Mouse (Mus musculus): Measurements from ENCODE around the gene Prkci. TPM values are rescaled to one million over a fixed set of nuclear protein-coding genes. Genes with fewer than 3 reads are reported as not detected.

The Prkci gene
- polyA plus RNA-seq, 2 experiments = 45.3 to 45.5 TPM

GRCm38 (mm10) chr3:31019793-31020447 is 24.4 kb downstream of the Prkci start:
- no peak for TF ChIP-seq POLR2A (IDR thresholded peaks at IDR 0.05; ENCODE audit: borderline replicate concordance, extremely low read depth, insufficient read depth, insufficient read length)
- peaks cover 27% of the 10 kb centered on the region for H3K4me1 ChIP-seq (ENCODE audit: control insufficient read depth, insufficient read depth, low read length)
- WGBS = 83% methylated on average over 5 of the region's 5 CpGs

DNA sequence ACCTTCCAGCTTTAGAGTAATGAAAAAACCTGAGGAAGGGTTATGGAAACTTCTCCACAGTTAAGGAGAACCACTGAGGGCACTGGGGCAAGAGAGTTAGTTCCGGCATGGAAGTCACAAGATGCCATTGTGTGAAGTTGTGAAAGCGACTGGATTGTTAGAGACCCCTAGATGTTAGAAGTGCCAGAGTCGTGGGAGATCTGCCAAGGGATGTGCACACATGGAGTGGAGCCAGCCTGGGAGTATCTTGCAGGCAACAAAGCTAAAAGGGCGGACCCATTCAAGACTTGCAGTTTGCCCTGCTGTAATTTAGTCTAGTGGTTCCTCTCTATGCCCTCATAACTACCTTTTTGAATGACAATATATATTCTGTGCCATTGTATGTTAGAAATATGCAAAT is 25.1 kb downstream of the Prkci start:
- H3K9ac ChIP-seq (ENCODE audit: low read depth, low read length, severe bottlenecking) = no peak overlapping the region
- peaks cover 27% of the 10 kb centered on the region for H3K4me1 ChIP-seq (ENCODE audit: control insufficient read depth, insufficient read depth, low read length)
- WGBS = 86% methylated on average over 4 of the region's 4 CpGs
- H3K27ac ChIP-seq (replicated peaks; ENCODE audit: low read depth, low read length) = no peak overlapping the region
- H3K4me2 ChIP-seq (replicated peaks; ENCODE audit: low read depth, low read length, severe bottlenecking) = no peak overlapping the region
- ATAC-seq (ENCODE audit: low FRiP score, low read depth) (no peak), DNase-seq (ENCODE audit: low spot score) (no peak)
- no peaks in the 10 kb centered on the region for H3K9me3 ChIP-seq (ENCODE audit: control insufficient read depth, low read length)
- peaks cover 9% of the 10 kb centered on the region; the same call in 1 of the 2 replicates for H3K36me3 ChIP-seq (ENCODE audit: control insufficient read depth, insufficient read depth, low read length)
- no peak overlapping the region for H3K4me3 ChIP-seq (replicated peaks; ENCODE audit: low read length)
- no peak for TF ChIP-seq POLR2A (IDR thresholded peaks at IDR 0.05; ENCODE audit: borderline replicate concordance, extremely low read depth, insufficient read depth, insufficient read length)
- no peaks in the 10 kb centered on the region for H3K27me3 ChIP-seq (ENCODE audit: control insufficient read depth, insufficient read depth, low read length)

More at GRCm38 (mm10) chr3:31019793-31020447, 24.4 kb downstream of the Prkci start:
- no peak for ATAC-seq (ENCODE audit: low FRiP score, low read depth)
- no peaks in the 10 kb centered on the region for H3K9me3 ChIP-seq (ENCODE audit: control insufficient read depth, low read length)
- no peak overlapping the region for H3K9ac ChIP-seq (ENCODE audit: low read depth, low read length, severe bottlenecking)
- H3K36me3 ChIP-seq (ENCODE audit: control insufficient read depth, insufficient read depth, low read length) = peaks cover 5% of the 10 kb centered on the region; the same call in 1 of the 2 replicates
- H3K4me2 ChIP-seq (replicated peaks; ENCODE audit: low read depth, low read length, severe bottlenecking) = no peak overlapping the region
- no peak for DNase-seq (ENCODE audit: low spot score)
- H3K4me3 ChIP-seq (replicated peaks; ENCODE audit: low read length) = no peak overlapping the region
- H3K27me3 ChIP-seq (ENCODE audit: control insufficient read depth, insufficient read depth, low read length) = no peaks in the 10 kb centered on the region
- H3K27ac ChIP-seq (replicated peaks; ENCODE audit: low read depth, low read length) = no peak overlapping the region

- Histone ChIP-seq H3K4me1 (ENCODE audit: control insufficient read depth, insufficient read depth, low read length) (peaks cover 10% of the 10 kb centered on the region), H3K36me3 (ENCODE audit: control insufficient read depth, insufficient read depth, low read length) (peaks cover 21% of the 10 kb centered on the region), H3K4me2 (replicated peaks; ENCODE audit: low read depth, low read length, severe bottlenecking) (0 out of 2 replicates have a peak overlapping the region, but pooled peaks have one; percentile 6), H3K27ac (replicated peaks; ENCODE audit: low read depth, low read length) (peak overlapping the region; percentile 49; the same call in 1 of the 2 replicates), H3K9ac (ENCODE audit: low read depth, low read length, severe bottlenecking) (0 out of 2 replicates have a peak overlapping the region, but pooled peaks have one; percentile 9), H3K27me3 (ENCODE audit: control insufficient read depth, insufficient read depth, low read length) (no peaks in the 10 kb centered on the region), H3K9me3 (ENCODE audit: control insufficient read depth, low read length) (no peaks in the 10 kb centered on the region), H3K4me3 (replicated peaks; ENCODE audit: low read length) (no peak overlapping the region)
- DNase-seq (ENCODE audit: low spot score) (peak; percentile 87), ATAC-seq (ENCODE audit: low FRiP score, low read depth) (peak; percentile 91)
- 17% methylated on average over 7 of the region's 7 CpGs for WGBS
- TF ChIP-seq POLR2A (IDR thresholded peaks at IDR 0.05; ENCODE audit: borderline replicate concordance, extremely low read depth, insufficient read depth, insufficient read length) = no peak
Observed at GRCm38 (mm10) chr3:31022895-31023436, 27.4 kb downstream of the Prkci start.

DNA sequence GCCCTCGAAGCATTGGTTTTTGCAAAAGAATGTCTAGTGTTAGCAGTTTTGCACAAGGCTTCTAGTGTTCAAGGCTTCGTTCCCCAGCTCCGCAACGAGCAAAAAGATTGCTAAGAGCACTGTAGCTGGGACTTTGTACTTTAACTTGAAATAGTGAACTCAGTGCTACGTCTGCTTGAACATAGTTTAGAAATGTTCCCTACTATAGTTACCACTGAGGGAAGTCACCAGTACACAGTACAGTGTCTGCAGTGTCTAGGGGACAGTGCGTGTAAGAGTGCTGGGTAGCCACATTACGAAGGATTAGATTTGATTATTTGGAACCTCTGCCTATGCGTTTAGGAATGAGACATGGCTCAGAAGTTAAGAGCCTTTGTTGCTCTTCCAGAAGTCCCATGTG is 32.2 kb downstream of the Prkci start:
- Histone ChIP-seq H3K27ac (replicated peaks; ENCODE audit: low read depth, low read length) (no peak overlapping the region), H3K9me3 (ENCODE audit: control insufficient read depth, low read length) (no peaks in the 10 kb centered on the region), H3K9ac (ENCODE audit: low read depth, low read length, severe bottlenecking) (no peak overlapping the region), H3K36me3 (ENCODE audit: control insufficient read depth, insufficient read depth, low read length) (peaks cover 30% of the 10 kb centered on the region), H3K4me1 (ENCODE audit: control insufficient read depth, insufficient read depth, low read length) (peaks cover 8% of the 10 kb centered on the region), H3K4me2 (replicated peaks; ENCODE audit: low read depth, low read length, severe bottlenecking) (no peak overlapping the region), H3K4me3 (replicated peaks; ENCODE audit: low read length) (no peak overlapping the region), H3K27me3 (ENCODE audit: control insufficient read depth, insufficient read depth, low read length) (no peaks in the 10 kb centered on the region)
- no peak for TF ChIP-seq POLR2A (IDR thresholded peaks at IDR 0.05; ENCODE audit: borderline replicate concordance, extremely low read depth, insufficient read depth, insufficient read length)
- 91% methylated on average over 8 of the region's 8 CpGs for whole genome bisulfite sequencing
- ATAC-seq (ENCODE audit: low FRiP score, low read depth) (no peak), DNase-seq (ENCODE audit: low spot score) (no peak)

DNA sequence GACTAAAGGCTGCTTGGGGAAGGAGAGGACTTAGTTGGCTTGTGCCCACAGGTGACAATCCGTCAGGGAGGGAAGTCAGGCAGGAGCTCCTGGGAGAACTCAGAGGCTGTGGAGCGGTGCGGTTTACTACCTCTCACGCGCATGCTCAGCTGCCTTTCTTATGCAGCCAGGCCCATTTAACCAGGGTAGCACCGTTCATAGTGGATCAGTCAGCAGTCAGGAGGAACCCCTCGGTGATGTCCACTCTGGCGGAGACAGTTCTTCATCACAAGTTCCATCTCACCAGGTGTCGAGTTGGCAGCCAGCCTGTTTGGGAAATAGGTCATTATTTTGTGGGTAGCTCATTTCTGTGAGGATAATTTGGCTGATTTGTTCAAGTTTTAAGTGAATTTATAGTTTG is 36.1 kb downstream of the Prkci start:
- H3K4me3 ChIP-seq (replicated peaks; ENCODE audit: low read length) = no peak overlapping the region
- ATAC-seq (ENCODE audit: low FRiP score, low read depth) = no peak
- H3K27ac ChIP-seq (replicated peaks; ENCODE audit: low read depth, low read length) = no peak overlapping the region
- no peak overlapping the region for H3K4me2 ChIP-seq (replicated peaks; ENCODE audit: low read depth, low read length, severe bottlenecking)
- no peaks in the 10 kb centered on the region for H3K27me3 ChIP-seq (ENCODE audit: control insufficient read depth, insufficient read depth, low read length)
- H3K9ac ChIP-seq (ENCODE audit: low read depth, low read length, severe bottlenecking) = no peak overlapping the region
- no peak for DNase-seq (ENCODE audit: low spot score)
- H3K36me3 ChIP-seq (ENCODE audit: control insufficient read depth, insufficient read depth, low read length) = peaks cover 31% of the 10 kb centered on the region
- no peak for TF ChIP-seq POLR2A (IDR thresholded peaks at IDR 0.05; ENCODE audit: borderline replicate concordance, extremely low read depth, insufficient read depth, insufficient read length)
- H3K4me1 ChIP-seq (ENCODE audit: control insufficient read depth, insufficient read depth, low read length) = no peaks in the 10 kb centered on the region
- H3K9me3 ChIP-seq (ENCODE audit: control insufficient read depth, low read length) = no peaks in the 10 kb centered on the region
- WGBS = 87% methylated on average over 9 of the region's 9 CpGs
